Mouse (Mus musculus) C2C12 (cell line): ENCODE measurements at regions not wholly inside any gene's neighbourhood (a gene's known extent, or its start where the extent isn't known, plus 50 kb on each side); places are given as distances from the start of the nearest gene placed in this dataset.
"Not testable (repeated sequence)": the region's sequence is repeated elsewhere in the genome, so short reads cannot be mapped to it uniquely, and the experiment has no call there.

Experiments used
- CEBPB ChIP-seq: IDR thresholded peaks from one replicate; pipeline ENCODE4 v1.6.1; 2011; ENCODE audit warnings: low read depth, mild to moderate bottlenecking, control low read depth, moderate library complexity
- CTCF ChIP-seq: IDR thresholded peaks from one replicate; pipeline ENCODE4 v1.5.1; 2011; ENCODE audit not compliant: control insufficient read depth, insufficient read depth, insufficient read length
- MAX ChIP-seq: IDR thresholded peaks from one replicate; pipeline ENCODE4 v1.6.1; 2011; ENCODE audit warnings: mild to moderate bottlenecking, control low read depth

DNA sequence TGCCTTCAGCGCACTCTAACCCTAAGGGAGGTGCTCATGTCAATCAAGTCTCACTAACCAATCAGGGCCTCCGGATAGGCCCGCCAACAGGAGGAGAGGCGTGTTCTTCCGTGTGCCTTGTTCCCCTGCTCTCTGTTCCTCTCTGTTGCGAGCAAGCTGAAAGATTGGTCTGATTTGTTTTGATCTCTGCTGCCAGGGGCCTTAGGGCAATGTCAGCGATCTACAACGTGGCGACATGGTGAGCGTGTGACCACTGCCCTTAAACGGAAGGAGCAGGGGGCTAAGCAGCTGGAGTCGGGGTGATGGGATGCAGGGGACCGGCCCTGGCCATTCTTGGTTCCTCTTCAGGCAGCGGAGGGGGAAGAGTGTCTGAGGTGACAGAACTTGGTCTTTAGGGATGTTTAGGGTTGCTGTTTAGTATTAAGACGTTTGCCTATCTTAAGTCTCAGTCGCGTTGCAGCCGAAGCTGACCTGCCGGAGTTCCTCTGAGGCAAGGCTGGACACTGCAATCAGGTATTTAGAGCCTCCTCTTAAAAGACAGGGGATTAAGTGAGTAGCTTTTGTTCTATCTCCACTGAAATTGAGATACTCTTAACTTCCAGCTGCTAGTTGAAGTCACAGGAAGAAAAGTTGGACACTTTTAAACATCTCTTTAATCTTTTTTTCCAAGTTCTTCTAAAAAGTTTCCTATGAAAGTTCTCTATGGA is 234.4 kb upstream of the Cts3 start:
- not testable (repeated sequence) for TF ChIP-seq MAX, CEBPB, CTCF
